Mouse (Mus musculus) hindbrain, embryonic 13.5 days (tissue): ENCODE measurements around the gene Lmln. TPM values are rescaled to one million over a fixed set of nuclear protein-coding genes. Genes with fewer than 3 reads are reported as not detected.
A peak's percentile ranks its signal among the peaks of the same experiment; 100 is the strongest.

ENCODE experiments used
- ATAC-seq: fragments of 200-750 bp; cut with Nextera tagmentation; 2 replicates; pipeline ENCODE4 v1.8.0; 2017; ENCODE audit warnings: moderate TSS enrichment; ENCODE audit not compliant: low FRiP score
- H3K27ac ChIP-seq: fragments of 300-500 bp; sonication (generic); 2 replicates; pipeline ENCODE4 v1.5.1; 2015; ENCODE audit warnings: inconsistent platforms, mild to moderate bottlenecking, moderate library complexity
- H3K27me3 ChIP-seq: fragments of 300-500 bp; sonication (generic); 2 replicates; pipeline ENCODE4 v1.6.1; 2015; ENCODE audit warnings: mild to moderate bottlenecking, inconsistent platforms
- H3K36me3 ChIP-seq: fragments of 300-500 bp; sonication (generic); 2 replicates; pipeline ENCODE4 v1.6.1; 2015; ENCODE audit warnings: mild to moderate bottlenecking, inconsistent platforms
- H3K4me1 ChIP-seq: fragments of 300-500 bp; sonication (generic); replicated peaks from 2 replicates; pipeline ENCODE4 v1.6.1; 2015; ENCODE audit warnings: inconsistent platforms
- H3K4me2 ChIP-seq: fragments of 300-500 bp; sonication (generic); 2 replicates; pipeline ENCODE4 v1.6.1; 2015; ENCODE audit warnings: inconsistent platforms, mild to moderate bottlenecking, moderate library complexity
- H3K4me3 ChIP-seq: fragments of 300-500 bp; sonication (generic); 2 replicates; pipeline ENCODE4 v1.5.1; 2015; ENCODE audit warnings: mild to moderate bottlenecking, inconsistent platforms
- H3K9ac ChIP-seq: fragments of 300-500 bp; sonication (generic); 2 replicates; pipeline ENCODE4 v1.6.1; 2015; ENCODE audit warnings: mild to moderate bottlenecking, inconsistent platforms
- H3K9me3 ChIP-seq: fragments of 300-500 bp; sonication (generic); 2 replicates; pipeline ENCODE4 v1.6.1; 2016; ENCODE audit warnings: inconsistent platforms
- WGBS: fragments of 180-500 bp; shearing (Covaris S2); methylation state at CpG from one replicate; pipeline ENCODE4 v1.1.7; 2015; 5-methylcytosine and 5-hydroxymethylcytosine counted together
- polyA plus RNA-seq: library from polyadenylated mRNA; unstranded; fragments of >200 nt; fragmentation: Nextera tagmentation; extraction: Ambion mirVana; gene quantifications from 2 replicates; pipeline ENCODE4 v1.2.1, GENCODE M21; 2015

Gene Lmln
- polyA plus RNA-seq: 3.3 and 4.4 TPM in 2 replicates

DNA sequence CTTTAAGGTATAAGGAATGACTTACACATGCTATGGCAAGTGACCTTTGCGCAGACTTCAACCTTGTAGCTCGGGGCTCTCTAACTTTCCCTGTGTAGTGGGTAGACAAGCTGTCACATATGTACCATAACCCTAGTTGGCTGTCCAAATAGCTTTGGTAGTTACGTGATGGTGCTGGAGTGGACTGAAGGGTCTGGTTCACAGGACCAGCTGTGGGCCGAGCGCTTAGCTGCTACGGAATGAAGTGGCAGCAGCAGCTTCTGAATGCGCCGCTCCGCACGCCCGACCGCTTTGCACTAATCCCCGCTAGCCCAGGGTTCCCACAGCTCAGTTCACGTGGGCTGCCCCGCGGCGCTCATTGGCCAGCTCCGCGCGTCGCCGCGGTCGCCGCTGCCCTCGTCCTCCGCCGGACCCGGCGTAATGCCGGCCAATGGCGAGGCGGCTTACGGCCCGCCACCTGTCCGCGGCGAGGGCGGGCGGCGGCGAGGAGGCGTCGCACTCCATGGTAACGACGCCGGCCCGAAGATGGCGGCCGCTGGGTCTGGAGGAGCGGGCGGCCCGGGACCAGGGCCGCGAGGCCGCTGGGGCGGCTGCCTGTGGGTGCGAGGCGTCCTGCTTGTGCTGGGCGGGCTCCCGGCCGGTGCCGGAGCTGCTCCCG lies at the start of gene Lmln:
TSS of gene Lmln (plus strand) at position 498 of the 658 bp plus-strand sequence.
- peak within 1 kb of the TSS; percentile 86 for H3K4me2 ChIP-seq
- peak within 1 kb of the TSS; percentile 79 for H3K4me3 ChIP-seq
- peak within 1 kb of the TSS; percentile 84 for H3K9ac ChIP-seq
- peaks cover 51% of the 10 kb centered on the region for H3K4me1 ChIP-seq
- no peaks in the 10 kb centered on the region for H3K9me3 ChIP-seq
- ATAC-seq: peak; percentile 97
- H3K27ac ChIP-seq: peak within 1 kb of the TSS; percentile 73
- WGBS: under 1% methylated on average over 60 of the region's 64 CpGs
- peaks cover 42% of the 10 kb centered on the region for H3K36me3 ChIP-seq
- H3K27me3 ChIP-seq: no peaks in the 10 kb centered on the region

DNA sequence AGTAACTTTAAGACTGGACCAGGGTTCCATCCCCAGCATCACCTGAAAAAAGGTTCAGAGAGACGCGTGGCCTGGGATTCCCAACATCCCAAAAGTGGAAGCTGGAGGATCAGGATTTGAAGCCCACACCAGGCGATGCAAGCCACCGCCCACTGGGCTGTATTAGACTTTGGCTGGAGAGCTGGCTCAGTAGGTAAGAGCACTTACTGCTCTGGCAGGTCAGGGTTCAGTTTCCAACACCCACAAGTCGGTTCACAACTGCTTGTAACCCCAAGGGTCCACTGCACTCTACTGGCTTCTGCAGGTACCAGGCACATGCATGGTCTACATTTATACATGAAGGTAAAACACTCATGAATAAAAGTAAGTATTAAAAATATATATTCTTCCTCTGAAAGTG lies 48.5 kb upstream of the Lmln start:
- 92% methylated on average over 5 of the region's 5 CpGs for WGBS
- no peaks in the 10 kb centered on the region for H3K27me3 ChIP-seq
- H3K9ac ChIP-seq: no peak overlapping the region
- H3K4me3 ChIP-seq: no peak overlapping the region
- no peaks in the 10 kb centered on the region for H3K9me3 ChIP-seq
- H3K27ac ChIP-seq: no peak overlapping the region
- peaks cover 69% of the 10 kb centered on the region for H3K36me3 ChIP-seq
- H3K4me1 ChIP-seq: no peaks in the 10 kb centered on the region
- no peak overlapping the region for H3K4me2 ChIP-seq
- ATAC-seq: no peak

DNA sequence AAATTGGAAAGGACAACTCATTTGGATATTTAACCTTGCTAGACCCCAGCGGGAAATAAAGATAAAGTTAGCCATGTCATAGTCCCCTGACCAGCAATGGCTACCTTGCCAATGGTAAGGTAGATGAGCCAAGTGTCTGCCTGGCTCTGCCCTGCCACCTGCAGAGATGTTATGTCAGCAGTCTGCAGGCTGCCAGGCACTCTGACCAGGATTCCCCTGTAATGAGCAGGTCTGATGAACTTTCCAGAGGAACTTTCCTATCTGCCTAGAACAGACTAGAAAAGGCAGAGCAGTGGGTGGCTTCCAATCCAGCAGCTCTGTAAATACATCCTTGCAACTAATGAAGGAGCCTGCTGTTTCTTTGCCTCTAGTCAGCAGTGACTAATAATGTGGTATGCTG lies 47.4 kb upstream of the Lmln start:
- no peak for ATAC-seq
- H3K27ac ChIP-seq: no peak overlapping the region
- no peak overlapping the region for H3K4me2 ChIP-seq
- no peak overlapping the region for H3K9ac ChIP-seq
- no peaks in the 10 kb centered on the region for H3K27me3 ChIP-seq
- H3K4me1 ChIP-seq: no peaks in the 10 kb centered on the region
- H3K4me3 ChIP-seq: no peak overlapping the region
- H3K36me3 ChIP-seq: peaks cover 58% of the 10 kb centered on the region
- no peaks in the 10 kb centered on the region for H3K9me3 ChIP-seq
- WGBS: 93% methylated on average over 1 of the region's 1 CpGs

DNA sequence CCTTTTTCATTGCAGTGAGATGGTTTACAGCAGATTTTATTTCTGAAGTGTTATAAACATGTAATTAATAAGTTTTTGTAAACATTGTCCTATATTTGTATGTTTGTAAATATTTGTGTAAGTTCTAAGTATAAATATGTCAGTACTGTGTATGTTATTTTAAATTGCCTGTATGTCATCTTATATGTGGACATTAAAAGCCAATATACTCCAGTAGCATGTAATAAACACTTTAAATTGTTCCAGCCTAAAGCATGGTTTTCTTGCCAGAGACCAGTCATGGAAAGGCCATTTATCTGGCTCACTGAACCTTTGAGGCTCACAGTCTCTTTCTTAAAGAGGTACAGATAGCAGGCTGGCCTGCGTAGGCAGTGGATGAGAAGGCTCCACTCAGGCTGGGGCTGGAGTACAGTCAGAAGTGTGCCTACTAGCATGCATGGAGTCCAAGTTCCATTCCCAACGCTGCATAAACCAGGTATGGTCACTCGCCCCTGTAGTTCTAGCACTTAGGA lies 46.9 kb upstream of the Lmln start:
- no peak overlapping the region for H3K4me2 ChIP-seq
- H3K36me3 ChIP-seq: peaks cover 53% of the 10 kb centered on the region
- H3K9ac ChIP-seq: no peak overlapping the region
- ATAC-seq: no peak
- no peak overlapping the region for H3K4me3 ChIP-seq
- no peaks in the 10 kb centered on the region for H3K27me3 ChIP-seq
- no peaks in the 10 kb centered on the region for H3K4me1 ChIP-seq
- H3K27ac ChIP-seq: no peak overlapping the region
- H3K9me3 ChIP-seq: no peaks in the 10 kb centered on the region
- 96% methylated on average over 3 of the region's 3 CpGs for WGBS

DNA sequence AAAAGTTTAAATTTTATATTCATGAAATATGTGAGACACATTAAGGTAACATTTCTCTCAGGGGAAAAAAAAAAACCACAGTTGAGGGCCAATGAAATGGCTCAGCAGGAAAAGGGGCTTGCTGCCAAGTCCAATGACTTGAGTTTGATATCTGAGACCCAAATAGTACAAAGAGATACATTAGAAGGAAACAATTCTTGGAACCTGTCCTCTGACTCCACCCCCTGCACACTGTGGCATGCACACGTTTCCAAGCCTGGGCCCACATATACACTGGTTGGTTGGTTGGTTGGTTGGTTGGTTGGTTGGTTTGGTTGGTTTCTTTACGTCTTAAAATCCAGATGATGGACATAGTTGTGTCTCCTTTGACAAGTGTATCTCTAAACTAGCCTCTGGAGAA lies 46.3 kb upstream of the Lmln start:
- no peaks in the 10 kb centered on the region for H3K27me3 ChIP-seq
- H3K9ac ChIP-seq: no peak overlapping the region
- no peak for ATAC-seq
- no peak overlapping the region for H3K27ac ChIP-seq
- no peak overlapping the region for H3K4me3 ChIP-seq
- H3K4me2 ChIP-seq: no peak overlapping the region
- 90% methylated on average over 2 of the region's 2 CpGs for WGBS
- no peaks in the 10 kb centered on the region for H3K9me3 ChIP-seq
- peaks cover 48% of the 10 kb centered on the region for H3K36me3 ChIP-seq
- no peaks in the 10 kb centered on the region for H3K4me1 ChIP-seq

DNA sequence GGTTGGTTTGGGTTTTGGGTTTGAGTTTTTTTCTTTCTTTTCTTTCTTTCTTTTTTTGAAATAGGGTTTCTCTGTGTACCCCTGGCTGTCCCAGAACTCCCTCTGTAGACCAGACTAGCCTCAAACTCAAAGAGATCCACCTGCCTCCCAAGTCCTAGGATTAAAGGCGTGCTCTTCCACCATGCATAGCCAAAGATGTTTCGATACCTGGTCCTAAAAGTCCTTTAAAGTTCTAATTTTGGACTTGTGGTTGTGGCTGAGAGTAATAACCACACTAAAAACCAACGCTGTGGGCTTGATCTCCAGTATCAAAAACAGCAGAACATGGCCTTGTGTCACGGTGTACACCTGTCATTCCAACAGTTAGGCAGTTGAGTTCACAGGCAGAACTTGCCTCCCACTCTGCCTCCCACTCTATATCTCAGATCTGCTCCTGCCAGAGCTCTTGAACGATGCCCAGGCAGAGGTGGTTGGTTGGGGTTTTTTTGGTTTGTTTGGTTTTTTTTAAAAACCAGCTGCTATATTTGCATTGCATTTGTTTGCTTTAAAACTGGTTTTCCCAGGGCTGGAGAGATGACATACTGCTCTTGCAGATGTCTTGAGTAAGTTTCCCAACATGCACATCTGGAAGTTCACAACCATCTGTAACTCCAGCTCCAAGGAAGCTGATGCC lies 44.5 kb upstream of the Lmln start:
- Histone ChIP-seq H3K4me1 (no peaks in the 10 kb centered on the region), H3K9ac (no peak overlapping the region), H3K27ac (no peak overlapping the region), H3K4me2 (no peak overlapping the region), H3K36me3 (peaks cover 34% of the 10 kb centered on the region), H3K9me3 (no peaks in the 10 kb centered on the region), H3K4me3 (no peak overlapping the region), H3K27me3 (no peaks in the 10 kb centered on the region)
- 95% methylated on average over 5 of the region's 5 CpGs for WGBS
- no peak for ATAC-seq

DNA sequence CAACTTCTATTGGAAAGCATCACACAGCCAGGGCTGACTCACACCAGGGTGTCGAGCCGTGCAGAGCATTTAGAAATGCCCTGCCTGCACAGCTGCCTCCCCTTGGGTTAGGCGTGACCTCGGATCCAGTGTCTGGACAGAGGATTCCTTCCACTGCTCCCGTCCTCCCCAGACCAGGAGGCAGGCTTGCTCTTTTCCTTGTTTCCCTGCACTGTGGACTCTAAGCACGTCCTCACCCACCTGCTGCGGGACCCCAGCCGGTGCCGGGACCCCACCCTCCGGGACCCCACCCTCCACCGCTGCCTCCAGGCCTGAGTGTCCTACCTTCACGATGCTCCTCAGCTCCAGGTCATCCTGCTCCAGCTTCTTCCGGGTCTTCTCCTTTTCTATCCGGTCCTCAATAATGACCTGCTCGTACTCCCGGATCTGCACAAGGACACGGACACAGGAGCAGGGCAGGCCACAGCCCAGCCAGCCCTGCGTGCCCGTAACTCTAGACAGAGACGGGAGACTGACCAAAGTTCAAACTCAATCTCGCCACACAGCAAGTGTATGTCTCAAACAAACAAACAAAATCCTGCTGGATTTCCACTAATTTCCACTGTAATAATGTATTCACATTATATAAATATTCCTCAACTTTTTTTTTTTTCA lies 43.1 kb upstream of the Lmln start:
- H3K27me3 ChIP-seq: no peaks in the 10 kb centered on the region
- 79% methylated on average over 21 of the region's 21 CpGs for WGBS
- H3K9me3 ChIP-seq: no peaks in the 10 kb centered on the region
- H3K4me1 ChIP-seq: no peaks in the 10 kb centered on the region
- no peak overlapping the region for H3K4me2 ChIP-seq
- peaks cover 20% of the 10 kb centered on the region for H3K36me3 ChIP-seq
- no peak overlapping the region for H3K4me3 ChIP-seq
- no peak overlapping the region for H3K9ac ChIP-seq
- ATAC-seq: no peak
- no peak overlapping the region for H3K27ac ChIP-seq

DNA sequence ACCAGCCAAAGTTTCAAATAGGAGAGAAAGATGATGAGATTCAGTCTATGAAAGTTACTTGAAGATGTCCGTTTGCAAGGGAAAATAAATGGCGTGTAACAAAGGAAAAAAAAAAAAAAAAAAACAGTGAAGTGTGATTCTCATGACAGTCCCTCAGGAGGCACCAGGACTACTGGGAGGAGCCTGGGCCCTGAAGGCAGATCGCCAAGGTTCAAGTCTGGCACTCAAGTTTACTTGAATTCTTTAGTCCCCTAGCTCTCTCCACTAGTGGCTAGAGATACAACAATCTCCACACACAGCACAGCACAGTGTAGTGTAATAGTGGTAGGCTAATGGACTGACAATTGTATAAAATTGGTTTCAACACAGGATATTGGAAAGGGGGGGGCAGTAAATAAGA lies 40.9 kb upstream of the Lmln start:
- WGBS: 85% methylated on average over 3 of the region's 3 CpGs
- no peak for ATAC-seq

DNA sequence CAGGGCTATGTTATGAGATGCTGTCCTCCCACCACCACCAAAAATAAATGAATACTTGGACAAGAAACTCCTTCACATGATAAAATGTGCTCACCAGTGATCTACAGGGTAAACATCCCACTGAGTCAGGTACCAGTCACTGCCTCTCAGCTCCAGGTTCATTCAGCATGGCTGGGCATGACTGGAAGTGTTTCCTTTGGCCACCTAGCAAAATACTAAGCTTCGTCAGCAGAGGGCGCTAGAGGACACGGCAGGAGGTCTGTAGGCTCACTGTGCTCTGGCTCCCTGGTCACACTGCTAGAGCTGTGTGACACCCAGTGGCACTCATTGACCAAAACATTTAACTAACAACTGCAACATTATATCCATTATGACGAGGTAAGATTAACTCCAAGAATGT lies 38.6 kb upstream of the Lmln start:
- Histone ChIP-seq H3K27ac (no peak overlapping the region), H3K4me2 (no peak overlapping the region), H3K36me3 (no peaks in the 10 kb centered on the region), H3K9ac (no peak overlapping the region), H3K9me3 (no peaks in the 10 kb centered on the region), H3K27me3 (no peaks in the 10 kb centered on the region), H3K4me3 (no peak overlapping the region), H3K4me1 (no peaks in the 10 kb centered on the region)
- WGBS: 9% methylated on average over 4 of the region's 4 CpGs
- no peak for ATAC-seq

More for the DNA sequence above, 40.9 kb upstream of the Lmln start:
- Histone ChIP-seq H3K36me3 (peaks cover 4% of the 10 kb centered on the region), H3K4me3 (no peak overlapping the region), H3K4me2 (no peak overlapping the region), H3K9ac (no peak overlapping the region), H3K27me3 (no peaks in the 10 kb centered on the region), H3K9me3 (no peaks in the 10 kb centered on the region), H3K27ac (no peak overlapping the region), H3K4me1 (no peaks in the 10 kb centered on the region)

DNA sequence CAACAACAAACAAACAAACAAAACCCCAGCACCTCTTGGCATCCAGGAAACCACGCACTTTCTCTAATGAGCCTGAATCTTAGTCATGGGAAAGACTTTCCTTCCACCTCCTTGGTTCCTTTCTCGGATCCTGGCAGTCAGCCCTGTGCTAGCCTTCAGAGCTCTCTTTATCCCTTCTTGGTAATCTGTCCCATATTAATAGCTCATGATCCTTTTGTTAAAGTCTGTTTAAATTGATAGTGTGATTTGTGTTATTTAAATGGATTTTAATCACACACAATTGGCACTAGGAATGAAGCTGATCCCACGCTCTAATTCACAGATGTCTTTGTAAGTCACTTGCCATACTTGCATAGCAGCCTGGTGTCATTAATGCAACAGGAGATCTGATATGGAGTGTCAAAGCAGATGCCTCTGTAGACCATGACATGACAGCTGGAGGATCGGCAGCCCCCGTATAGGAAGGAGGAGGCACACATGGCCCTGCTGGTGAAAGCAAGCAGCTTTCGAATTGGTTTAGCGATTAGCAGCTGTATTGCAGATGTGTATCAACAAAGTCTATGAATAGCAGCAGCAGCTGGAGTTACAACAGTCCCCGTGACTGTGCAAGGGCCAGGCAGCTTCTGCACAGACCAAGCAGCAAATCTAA lies 37.7 kb upstream of the Lmln start:
- Histone ChIP-seq H3K4me1 (no peaks in the 10 kb centered on the region), H3K9ac (no peak overlapping the region), H3K27me3 (no peaks in the 10 kb centered on the region), H3K36me3 (no peaks in the 10 kb centered on the region), H3K27ac (no peak overlapping the region), H3K4me2 (no peak overlapping the region), H3K4me3 (no peak overlapping the region), H3K9me3 (no peaks in the 10 kb centered on the region)
- 80% methylated on average over 8 of the region's 8 CpGs for WGBS
- ATAC-seq: no peak

DNA sequence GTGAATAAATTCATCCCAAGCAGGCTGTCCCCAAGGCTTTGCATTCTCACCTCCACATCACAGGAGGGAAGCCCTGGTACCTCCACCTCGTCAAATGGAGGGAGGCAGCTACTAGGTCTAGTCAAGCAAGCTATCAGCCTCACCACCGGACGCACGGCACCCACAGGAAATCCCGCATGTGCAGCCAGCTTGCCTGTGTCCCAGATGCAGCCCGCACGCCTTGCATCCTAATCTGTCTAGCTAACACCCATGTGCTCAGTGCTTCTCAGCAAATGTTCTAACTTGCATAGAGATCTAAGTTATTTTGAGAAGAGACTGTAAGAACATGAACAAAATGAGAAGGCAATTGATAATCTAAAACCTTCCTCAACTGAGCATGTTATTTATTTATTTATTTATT lies 36.0 kb upstream of the Lmln start:
- Histone ChIP-seq H3K9ac (no peak overlapping the region), H3K4me2 (no peak overlapping the region), H3K4me3 (no peak overlapping the region), H3K27ac (no peak overlapping the region), H3K36me3 (no peaks in the 10 kb centered on the region), H3K9me3 (no peaks in the 10 kb centered on the region), H3K4me1 (no peaks in the 10 kb centered on the region), H3K27me3 (no peaks in the 10 kb centered on the region)
- ATAC-seq: no peak
- WGBS: 93% methylated on average over 7 of the region's 7 CpGs

DNA sequence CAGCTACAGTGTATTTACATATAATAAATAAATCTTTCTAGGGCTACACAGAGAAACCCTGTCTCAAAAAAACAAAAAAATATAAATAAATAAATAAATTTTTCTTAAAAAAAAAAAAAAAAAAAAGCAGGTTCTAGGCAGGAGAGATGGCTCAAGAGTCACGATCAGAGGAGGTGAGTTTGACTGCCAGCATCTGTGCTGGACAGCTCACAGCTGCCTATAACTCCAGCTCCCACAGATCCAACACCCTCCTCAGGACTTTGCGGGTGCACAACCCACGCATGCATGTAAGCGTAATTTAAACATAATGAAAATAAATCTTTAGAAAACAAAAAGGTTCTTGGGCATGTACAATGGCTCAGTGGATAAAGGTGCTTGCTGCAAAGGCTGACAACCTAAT lies 26.3 kb upstream of the Lmln start:
- Histone ChIP-seq H3K4me2 (no peak overlapping the region), H3K36me3 (no peaks in the 10 kb centered on the region), H3K9ac (no peak overlapping the region), H3K4me1 (no peaks in the 10 kb centered on the region), H3K9me3 (no peaks in the 10 kb centered on the region), H3K27me3 (no peaks in the 10 kb centered on the region), H3K27ac (no peak overlapping the region), H3K4me3 (no peak overlapping the region)
- ATAC-seq: no peak
- WGBS: 88% methylated on average over 4 of the region's 4 CpGs
